Mouse (Mus musculus) lung, embryonic 16.5 days (tissue): ENCODE measurements around the gene Ehbp1l1. TPM values are rescaled to one million over a fixed set of nuclear protein-coding genes. Genes with fewer than 3 reads are reported as not detected.

Experiments
- ATAC-seq: fragments of 200-750 bp; cut with Nextera tagmentation; 2 replicates; pipeline ENCODE4 v1.8.0; 2017; ENCODE audit warnings: low read depth, mild to moderate bottlenecking, moderate library complexity
- H3K27ac ChIP-seq: fragments of 300-500 bp; sonication (generic); 2 replicates; pipeline ENCODE4 v1.5.1; 2014; ENCODE audit warnings: mild to moderate bottlenecking, control low read depth, low read length
- H3K27me3 ChIP-seq: fragments of 300-500 bp; sonication (generic); 2 replicates; pipeline ENCODE4 v1.6.1; 2014; ENCODE audit warnings: low read depth, low read length, mixed read lengths; ENCODE audit not compliant: control insufficient read depth, insufficient read depth
- H3K36me3 ChIP-seq: fragments of 300-500 bp; sonication (generic); 2 replicates; pipeline ENCODE4 v1.6.1; 2014; ENCODE audit warnings: low read length; ENCODE audit not compliant: control insufficient read depth, insufficient read depth
- H3K4me1 ChIP-seq: fragments of 300-500 bp; sonication (generic); replicated peaks from 2 replicates; pipeline ENCODE4 v1.6.1; 2014; ENCODE audit warnings: low read length, mixed read lengths; ENCODE audit not compliant: control insufficient read depth, insufficient read depth
- H3K4me2 ChIP-seq: fragments of 300-500 bp; sonication (generic); 2 replicates; pipeline ENCODE4 v1.6.1; 2014; ENCODE audit warnings: low read depth, low read length, control low read depth
- H3K4me3 ChIP-seq: fragments of 300-500 bp; sonication (generic); 2 replicates; pipeline ENCODE4 v1.5.1; 2014; ENCODE audit warnings: mild to moderate bottlenecking, low read length, control low read depth
- H3K9ac ChIP-seq: fragments of 300-500 bp; sonication (generic); 2 replicates; pipeline ENCODE4 v1.6.1; 2014; ENCODE audit warnings: low read length, control low read depth
- H3K9me3 ChIP-seq: fragments of 300-500 bp; sonication (generic); 2 replicates; pipeline ENCODE4 v1.6.1; 2016; ENCODE audit warnings: low read length; ENCODE audit not compliant: control insufficient read depth
- WGBS: fragments of 180-500 bp; shearing (Covaris S2); extraction: QIAGEN DNeasy Blood & Tissue Kit; methylation state at CpG from one replicate; pipeline ENCODE4 v1.1.7; 2014; 5-methylcytosine and 5-hydroxymethylcytosine counted together
- polyA plus RNA-seq: library from polyadenylated mRNA; unstranded; fragments of >200 nt; fragmentation: Nextera tagmentation; extraction: Ambion mirVana; gene quantifications from 2 replicates; pipeline ENCODE4 v1.2.1, GENCODE M21; 2015

Ehbp1l1 gene
- polyA plus RNA-seq, 1 experiment from 2014 or later, result 25.9 TPM

- peak overlapping the region; percentile 87 for H3K4me3 ChIP-seq
- no peaks in the 10 kb centered on the region for H3K27me3 ChIP-seq
- peak overlapping the region; percentile 66 for H3K27ac ChIP-seq
- no peak for ATAC-seq
- 63% methylated on average over 15 of the region's 15 CpGs for WGBS
- H3K4me1 ChIP-seq, result peaks cover 55% of the 10 kb centered on the region
- peak overlapping the region; percentile 57 for H3K9ac ChIP-seq
- 0 out of 2 replicates have a peak, but pooled peaks cover 2% of the 10 kb centered on the region for H3K36me3 ChIP-seq
- peak overlapping the region; percentile 94 for H3K4me2 ChIP-seq
- H3K9me3 ChIP-seq, result no peaks in the 10 kb centered on the region
Measured at GRCm38 (mm10) chr19:5726961-5727578, 953 bp upstream of the Ehbp1l1 start.

GRCm38 (mm10) chr19:5725029-5725707, 949 bp downstream of the Ehbp1l1 start:
- peak overlapping the region; percentile 63 for H3K4me2 ChIP-seq
- peak overlapping the region; percentile 53 for H3K4me3 ChIP-seq
- WGBS, result 61% methylated on average over 12 of the region's 12 CpGs
- H3K27me3 ChIP-seq, result no peaks in the 10 kb centered on the region
- H3K27ac ChIP-seq, result peak overlapping the region; percentile 81
- peaks cover 45% of the 10 kb centered on the region for H3K4me1 ChIP-seq
- peaks cover 15% of the 10 kb centered on the region for H3K36me3 ChIP-seq
- no peaks in the 10 kb centered on the region for H3K9me3 ChIP-seq
- peak; percentile 10 for ATAC-seq
- peak overlapping the region; percentile 79 for H3K9ac ChIP-seq

GRCm38 (mm10) chr19:5724549-5724941, 1.6 kb downstream of the Ehbp1l1 start:
- H3K4me2 ChIP-seq, result peak overlapping the region; percentile 63
- H3K27ac ChIP-seq, result peak overlapping the region; percentile 81
- 68% methylated on average over 7 of the region's 7 CpGs for WGBS
- peaks cover 42% of the 10 kb centered on the region for H3K4me1 ChIP-seq
- no peaks in the 10 kb centered on the region for H3K9me3 ChIP-seq
- peaks cover 18% of the 10 kb centered on the region for H3K36me3 ChIP-seq
- peak overlapping the region; percentile 79 for H3K9ac ChIP-seq
- peak; percentile 5; the same call in 1 of the 2 replicates for ATAC-seq
- H3K4me3 ChIP-seq, result peak overlapping the region; percentile 53
- H3K27me3 ChIP-seq, result no peaks in the 10 kb centered on the region

- Histone ChIP-seq H3K9ac (peak overlapping the region; percentile 79), H3K27me3 (no peaks in the 10 kb centered on the region), H3K4me2 (peak overlapping the region; percentile 63), H3K27ac (0 out of 2 replicates have a peak overlapping the region, but pooled peaks have one; percentile 81), H3K4me3 (peak overlapping the region; percentile 53), H3K36me3 (peaks cover 18% of the 10 kb centered on the region), H3K4me1 (peaks cover 41% of the 10 kb centered on the region), H3K9me3 (no peaks in the 10 kb centered on the region)
- no peak for ATAC-seq
- 62% methylated on average over 4 of the region's 4 CpGs for WGBS
Measured at GRCm38 (mm10) chr19:5723934-5724548, 2.1 kb downstream of the Ehbp1l1 start.

GRCm38 (mm10) chr19:5722848-5723425, 3.2 kb downstream of the Ehbp1l1 start:
- H3K36me3 ChIP-seq, result peaks cover 18% of the 10 kb centered on the region
- ATAC-seq, result no peak
- no peak overlapping the region for H3K4me2 ChIP-seq
- H3K4me3 ChIP-seq, result no peak overlapping the region
- no peaks in the 10 kb centered on the region for H3K27me3 ChIP-seq
- no peak overlapping the region for H3K9ac ChIP-seq
- peaks cover 33% of the 10 kb centered on the region for H3K4me1 ChIP-seq
- no peak overlapping the region for H3K27ac ChIP-seq
- 85% methylated on average over 7 of the region's 7 CpGs for WGBS
- H3K9me3 ChIP-seq, result no peaks in the 10 kb centered on the region

GRCm38 (mm10) chr19:5721233-5721632, 4.9 kb downstream of the Ehbp1l1 start:
- ATAC-seq, result no peak
- Histone ChIP-seq H3K9me3 (no peaks in the 10 kb centered on the region), H3K4me3 (no peak overlapping the region), H3K4me2 (no peak overlapping the region), H3K4me1 (peaks cover 21% of the 10 kb centered on the region), H3K27me3 (no peaks in the 10 kb centered on the region), H3K9ac (no peak overlapping the region), H3K27ac (no peak overlapping the region), H3K36me3 (peaks cover 18% of the 10 kb centered on the region)
- WGBS, result 85% methylated on average over 6 of the region's 6 CpGs

GRCm38 (mm10) chr19:5716955-5717354, 9.2 kb downstream of the Ehbp1l1 start:
- H3K36me3 ChIP-seq, result peaks cover 16% of the 10 kb centered on the region

GRCm38 (mm10) chr19:5715793-5716688, 10.1 kb downstream of the Ehbp1l1 start:
- Histone ChIP-seq H3K4me2 (peak overlapping the region; percentile 33), H3K36me3 (peaks cover 9% of the 10 kb centered on the region), H3K27me3 (no peaks in the 10 kb centered on the region), H3K27ac (no peak overlapping the region), H3K9me3 (no peaks in the 10 kb centered on the region), H3K4me3 (no peak overlapping the region), H3K4me1 (peaks cover 24% of the 10 kb centered on the region), H3K9ac (0 out of 2 replicates have a peak overlapping the region, but pooled peaks have one; percentile 25)
- 33% methylated on average over 43 of the region's 43 CpGs for WGBS
- ATAC-seq, result peak; percentile 53

More at GRCm38 (mm10) chr19:5716955-5717354, 9.2 kb downstream of the Ehbp1l1 start:
- 43% methylated on average over 10 of the region's 10 CpGs for WGBS
- H3K27me3 ChIP-seq, result no peaks in the 10 kb centered on the region
- no peaks in the 10 kb centered on the region for H3K9me3 ChIP-seq
- H3K4me1 ChIP-seq, result peaks cover 24% of the 10 kb centered on the region
- H3K4me3 ChIP-seq, result no peak overlapping the region
- no peak for ATAC-seq
- no peak overlapping the region for H3K4me2 ChIP-seq
- no peak overlapping the region for H3K27ac ChIP-seq
- no peak overlapping the region for H3K9ac ChIP-seq
